Mouse (Mus musculus): ENCODE measurements at regions not wholly inside any gene's neighbourhood (a gene's known extent, or its start where the extent isn't known, plus 50 kb on each side); places are given as distances from the start of the nearest gene placed in this dataset.

- TF ChIP-seq EP300 (IDR thresholded peaks at IDR 0.05; ENCODE audit: low read length) (no peak), MAFK (IDR thresholded peaks at IDR 0.05; ENCODE audit: insufficient replicate concordance, low read length) (no peak), POLR2A (IDR thresholded peaks at IDR 0.05; ENCODE audit: low read depth, low read length) (no peak), JUND (conservative IDR thresholded peaks at IDR 0.05; ENCODE audit: low read depth, low read length) (no peak), CTCF (conservative IDR thresholded peaks at IDR 0.05 in 1 of 2, IDR thresholded peaks at IDR 0.05 in 1 of 2; ENCODE audit: low read depth in 2 of 2, low read length in 2 of 2) (no peak), MEF2A (IDR thresholded peaks at IDR 0.05; ENCODE audit: borderline replicate concordance, low read depth, low read length) (no peak), BHLHE40 (IDR thresholded peaks at IDR 0.05; ENCODE audit: low read depth, low read length) (no peak), E2F4 (IDR thresholded peaks at IDR 0.05; ENCODE audit: insufficient replicate concordance, low read depth, low read length) (no peak), MYC (IDR thresholded peaks at IDR 0.05; ENCODE audit: low read depth, low read length) (no peak)
Measured at GRCm38 (mm10) chr15:25137091-25137490, 276.5 kb downstream of the Basp1 start.

Measured in CH12.LX (cell line).